Mouse (Mus musculus): ENCODE measurements at regions not wholly inside any gene's neighbourhood (a gene's known extent, or its start where the extent isn't known, plus 50 kb on each side); places are given as distances from the start of the nearest gene placed in this dataset.

GRCm38 (mm10) chr15:59207976-59208375, 318.9 kb downstream of the Gm49356 start:
- no peak for DNase-seq (ENCODE audit: low spot score)

- DNase-seq (ENCODE audit: low spot score): peak; percentile 15
Measured at GRCm38 (mm10) chr15:59212362-59212761, 323.3 kb downstream of the Gm49356 start.

GRCm38 (mm10) chr15:59214096-59214495, 325.0 kb downstream of the Gm49356 start:
- DNase-seq (ENCODE audit: low spot score): no peak

- DNase-seq (ENCODE audit: low spot score): no peak
Measured at GRCm38 (mm10) chr15:59215239-59215638, 326.1 kb downstream of the Gm49356 start.

- DNase-seq (ENCODE audit: low spot score): no peak
Measured at GRCm38 (mm10) chr15:59217481-59217880, 328.4 kb downstream of the Gm49356 start.

GRCm38 (mm10) chr15:59218916-59219315, 329.8 kb downstream of the Gm49356 start:
- DNase-seq (ENCODE audit: low spot score): no peak

GRCm38 (mm10) chr15:59225637-59226036, 336.5 kb downstream of the Gm49356 start:
- DNase-seq (ENCODE audit: low spot score): no peak

- no peak for DNase-seq (ENCODE audit: low spot score)
Measured at GRCm38 (mm10) chr15:59227293-59227692, 338.2 kb downstream of the Gm49356 start.

- no peak for DNase-seq (ENCODE audit: low spot score)
Measured at GRCm38 (mm10) chr15:59230536-59230935, 341.4 kb downstream of the Gm49356 start.

- no peak for DNase-seq (ENCODE audit: low spot score)
Measured at GRCm38 (mm10) chr15:59231703-59232102, 342.6 kb downstream of the Gm49356 start.

GRCm38 (mm10) chr15:59232290-59232689, 343.2 kb downstream of the Gm49356 start:
- DNase-seq (ENCODE audit: low spot score): no peak

GRCm38 (mm10) chr15:59237446-59238161, 348.5 kb downstream of the Gm49356 start:
- DNase-seq (ENCODE audit: low spot score): peak; percentile 61

GRCm38 (mm10) chr15:59241752-59242151, 352.7 kb downstream of the Gm49356 start:
- DNase-seq (ENCODE audit: low spot score): no peak

GRCm38 (mm10) chr15:59245927-59246649, 357.0 kb downstream of the Gm49356 start:
- no peak for DNase-seq (ENCODE audit: low spot score)

- peak; percentile 73 for DNase-seq (ENCODE audit: low spot score)
Measured at GRCm38 (mm10) chr15:59248477-59249260, 359.6 kb downstream of the Gm49356 start.

GRCm38 (mm10) chr15:59261380-59261779, 372.3 kb downstream of the Gm49356 start:
- no peak for DNase-seq (ENCODE audit: low spot score)

- no peak for DNase-seq (ENCODE audit: low spot score)
Measured at GRCm38 (mm10) chr15:59262380-59262779, 373.3 kb downstream of the Gm49356 start.

GRCm38 (mm10) chr15:59263433-59264328, 374.6 kb downstream of the Gm49356 start:
- peak; percentile 98 for DNase-seq (ENCODE audit: low spot score)
